Mouse (Mus musculus) limb, embryonic 14.5 days (tissue): ENCODE measurements around the gene Pusl1. TPM values are rescaled to one million over a fixed set of nuclear protein-coding genes. Genes with fewer than 3 reads are reported as not detected.
A peak's percentile ranks its signal among the peaks of the same experiment; 100 is the strongest.

Experiments
- ATAC-seq: fragments of 200-750 bp; cut with Nextera tagmentation; 2 replicates; pipeline ENCODE4 v1.8.0; 2017; ENCODE audit warnings: low read depth, moderate number of reproducible peaks, moderate TSS enrichment; ENCODE audit not compliant: low FRiP score
- DNase-seq: peaks from one replicate; pipeline ENCODE4 v3.0.0-alpha.2; 2015; ENCODE audit warnings: low spot score
- H3K27ac ChIP-seq: fragments of 300-500 bp; sonication (generic); replicated peaks from 2 replicates; pipeline ENCODE4 v1.5.1; 2014; ENCODE audit warnings: low read depth, mild to moderate bottlenecking, low read length, moderate library complexity, mixed read lengths
- H3K27me3 ChIP-seq: fragments of 300-500 bp; sonication (generic); 2 replicates; pipeline ENCODE4 v1.6.1; 2014; ENCODE audit warnings: low read length, mixed read lengths; ENCODE audit not compliant: control insufficient read depth, insufficient read depth
- H3K36me3 ChIP-seq: fragments of 300-500 bp; sonication (generic); 2 replicates; pipeline ENCODE4 v1.6.1; 2014; ENCODE audit warnings: mild to moderate bottlenecking, low read length, moderate library complexity, mixed read lengths; ENCODE audit not compliant: control insufficient read depth, insufficient read depth
- H3K4me1 ChIP-seq: fragments of 300-500 bp; sonication (generic); 2 replicates; pipeline ENCODE4 v1.6.1; 2014; ENCODE audit warnings: antibody characterized with exemption, low read length, mixed read lengths; ENCODE audit not compliant: control insufficient read depth, insufficient read depth
- H3K4me2 ChIP-seq: fragments of 300-500 bp; sonication (generic); replicated peaks from 2 replicates; pipeline ENCODE4 v1.6.1; 2014; ENCODE audit warnings: low read depth, mild to moderate bottlenecking, low read length, moderate library complexity; ENCODE audit not compliant: severe bottlenecking
- H3K4me3 ChIP-seq: fragments of 300-500 bp; sonication (generic); replicated peaks from 2 replicates; pipeline ENCODE4 v1.5.1; 2014; ENCODE audit warnings: low read length
- H3K9ac ChIP-seq: fragments of 300-500 bp; sonication (generic); 2 replicates; pipeline ENCODE4 v1.6.1; 2014; ENCODE audit warnings: mild to moderate bottlenecking, low read depth, low read length, moderate library complexity; ENCODE audit not compliant: severe bottlenecking
- H3K9me3 ChIP-seq: fragments of 300-500 bp; sonication (generic); 2 replicates; pipeline ENCODE4 v1.6.1; 2016; ENCODE audit warnings: low read length; ENCODE audit not compliant: control insufficient read depth
- POLR2A ChIP-seq: fragments of 200-500 bp; IDR thresholded peaks from 2 replicates; pipeline ENCODE4 v1.8.0; 2012; ENCODE audit warnings: inconsistent platforms, mild to moderate bottlenecking, moderate library complexity, borderline replicate concordance; ENCODE audit not compliant: insufficient read depth, insufficient read length; ENCODE audit errors: extremely low read depth
- WGBS: fragments of 180-500 bp; shearing (Covaris S2); extraction: QIAGEN DNeasy Blood & Tissue Kit; methylation state at CpG from one replicate; pipeline ENCODE4 v1.1.7; 2014; 5-methylcytosine and 5-hydroxymethylcytosine counted together
- polyA plus RNA-seq, 2 experiments: library from polyadenylated mRNA; depleted of rRNA in 1 of 2; stranded (reverse) in 1 of 2; unstranded in 1 of 2; fragments of >200 nt; fragmentation: Nextera tagmentation in 1 of 2; extraction: Ambion mirVana in 1 of 2; gene quantifications; 2 replicates each; pipeline versions ENCODE4 v1.2.1 to v1.2.3; 2012 to 2014

The Pusl1 gene
- polyA plus RNA-seq, 2 experiments, result 57.2 to 95.7 TPM

GRCm38 (mm10) chr4:155843231-155843630, 48.4 kb downstream of the Pusl1 start:
- H3K4me3 ChIP-seq, result no peak overlapping the region
- H3K4me2 ChIP-seq, result no peak overlapping the region
- H3K9me3 ChIP-seq, result no peaks in the 10 kb centered on the region
- H3K4me1 ChIP-seq, result peaks cover 28% of the 10 kb centered on the region
- peaks cover 21% of the 10 kb centered on the region for H3K36me3 ChIP-seq
- no peak overlapping the region for H3K9ac ChIP-seq
- no peak for ATAC-seq
- H3K27ac ChIP-seq, result no peak overlapping the region
- no peaks in the 10 kb centered on the region for H3K27me3 ChIP-seq
- WGBS, result 94% methylated on average over 5 of the region's 5 CpGs
- TF ChIP-seq POLR2A, result no peak
- no peak for DNase-seq

- peaks cover 24% of the 10 kb centered on the region for H3K4me1 ChIP-seq
- H3K36me3 ChIP-seq, result peaks cover 21% of the 10 kb centered on the region
- H3K27ac ChIP-seq, result no peak overlapping the region
- H3K4me2 ChIP-seq, result peak overlapping the region; percentile 68
- TF ChIP-seq POLR2A, result no peak
- no peaks in the 10 kb centered on the region for H3K27me3 ChIP-seq
- ATAC-seq (no peak), DNase-seq (no peak)
- H3K4me3 ChIP-seq, result no peak overlapping the region
- WGBS, result 48% methylated on average over 38 of the region's 38 CpGs
- H3K9me3 ChIP-seq, result no peaks in the 10 kb centered on the region
- H3K9ac ChIP-seq, result no peak overlapping the region
Measured at GRCm38 (mm10) chr4:155841651-155842270, 49.8 kb downstream of the Pusl1 start.

- ATAC-seq, result peak; percentile 50
- H3K27me3 ChIP-seq, result no peaks in the 10 kb centered on the region
- H3K4me1 ChIP-seq, result peaks cover 24% of the 10 kb centered on the region
- peaks cover 21% of the 10 kb centered on the region for H3K36me3 ChIP-seq
- H3K4me3 ChIP-seq, result peak overlapping the region; percentile 48
- WGBS, result 0% methylated on average over 32 of the region's 32 CpGs
- peak overlapping the region; percentile 68 for H3K4me2 ChIP-seq
- no peak for TF ChIP-seq POLR2A
- H3K9ac ChIP-seq, result peak overlapping the region; percentile 62
- H3K9me3 ChIP-seq, result no peaks in the 10 kb centered on the region
- H3K27ac ChIP-seq, result peak overlapping the region; percentile 76
- peak; percentile 79 for DNase-seq
Measured at GRCm38 (mm10) chr4:155841003-155841454, 50.6 kb downstream of the Pusl1 start.

GRCm38 (mm10) chr4:155840076-155841002, 51.2 kb downstream of the Pusl1 start:
- Histone ChIP-seq H3K9me3 (no peaks in the 10 kb centered on the region), H3K4me1 (peaks cover 24% of the 10 kb centered on the region), H3K36me3 (peaks cover 21% of the 10 kb centered on the region), H3K27ac (peak overlapping the region; percentile 76), H3K4me3 (peak overlapping the region; percentile 48), H3K4me2 (peak overlapping the region; percentile 68), H3K27me3 (no peaks in the 10 kb centered on the region), H3K9ac (peak overlapping the region; percentile 62)
- ATAC-seq (peak; percentile 5; the same call in 1 of the 2 replicates), DNase-seq (no peak)
- TF ChIP-seq POLR2A, result no peak
- WGBS, result 4% methylated on average over 8 of the region's 8 CpGs

GRCm38 (mm10) chr4:155839483-155839910, 52.1 kb downstream of the Pusl1 start, which contains the start of gene Mxra8:
Gene Mxra8 (plus strand): TSS chr4:155839680.
- H3K4me2 ChIP-seq, result peak within 1 kb of the TSS; percentile 68
- peaks cover 24% of the 10 kb centered on the region for H3K4me1 ChIP-seq
- TF ChIP-seq POLR2A, result 0 out of 2 replicates have a peak, but pooled peaks have one; percentile 27
- DNase-seq (peak; percentile 82), ATAC-seq (peak; percentile 82)
- H3K27me3 ChIP-seq, result no peaks in the 10 kb centered on the region
- 4% methylated on average over 16 of the region's 16 CpGs for WGBS
- peak within 1 kb of the TSS; percentile 48 for H3K4me3 ChIP-seq
- H3K9ac ChIP-seq, result peak within 1 kb of the TSS; percentile 62
- H3K36me3 ChIP-seq, result peaks cover 21% of the 10 kb centered on the region
- H3K9me3 ChIP-seq, result no peaks in the 10 kb centered on the region
- H3K27ac ChIP-seq, result peak within 1 kb of the TSS; percentile 76
